Mouse (Mus musculus): ENCODE measurements at regions not wholly inside any gene's neighbourhood (a gene's known extent, or its start where the extent isn't known, plus 50 kb on each side); places are given as distances from the start of the nearest gene placed in this dataset.

DNA sequence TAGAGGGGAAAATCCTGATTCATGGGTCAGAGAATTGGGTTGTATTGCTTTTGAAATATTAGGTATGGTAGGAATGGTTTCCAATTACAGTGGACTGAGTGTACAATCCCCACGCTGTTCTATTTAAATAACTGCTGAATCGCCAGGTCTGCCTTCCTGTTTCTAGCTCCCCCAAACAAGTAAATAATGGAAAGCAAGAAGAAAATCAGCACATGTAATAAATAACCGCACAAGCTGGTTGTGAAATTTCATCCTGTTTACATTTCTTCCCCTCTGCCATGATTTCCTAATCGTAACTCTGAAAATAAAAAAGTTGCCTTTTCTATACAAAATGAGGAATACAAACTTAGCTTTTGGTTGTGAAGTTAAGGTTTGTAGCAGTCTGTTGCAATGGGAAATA lies 95.7 kb downstream of the Fam84a start:
- no peak overlapping the region for H3K4me3 ChIP-seq (replicated peaks; ENCODE audit: low read length)
- no peaks in the 10 kb centered on the region for H3K4me1 ChIP-seq (ENCODE audit: control insufficient read depth, insufficient read depth, low read length)
- ATAC-seq (ENCODE audit: low FRiP score, low read depth): no peak
- no peak overlapping the region for H3K4me2 ChIP-seq (replicated peaks; ENCODE audit: low read depth, low read length, severe bottlenecking)
- no peak for TF ChIP-seq POLR2A (IDR thresholded peaks at IDR 0.05; ENCODE audit: borderline replicate concordance, extremely low read depth, insufficient read depth, insufficient read length)
- H3K9ac ChIP-seq (ENCODE audit: low read depth, low read length, severe bottlenecking): no peak overlapping the region
- H3K9me3 ChIP-seq (ENCODE audit: control insufficient read depth, low read length): no peaks in the 10 kb centered on the region
- 54% methylated on average over 4 of the region's 4 CpGs for WGBS
- H3K27ac ChIP-seq (replicated peaks; ENCODE audit: low read depth, low read length): no peak overlapping the region
- H3K36me3 ChIP-seq (ENCODE audit: control insufficient read depth, insufficient read depth, low read length): no peaks in the 10 kb centered on the region
- H3K27me3 ChIP-seq (ENCODE audit: control insufficient read depth, insufficient read depth, low read length): no peaks in the 10 kb centered on the region
- DNase-seq (ENCODE audit: low spot score): no peak

DNA sequence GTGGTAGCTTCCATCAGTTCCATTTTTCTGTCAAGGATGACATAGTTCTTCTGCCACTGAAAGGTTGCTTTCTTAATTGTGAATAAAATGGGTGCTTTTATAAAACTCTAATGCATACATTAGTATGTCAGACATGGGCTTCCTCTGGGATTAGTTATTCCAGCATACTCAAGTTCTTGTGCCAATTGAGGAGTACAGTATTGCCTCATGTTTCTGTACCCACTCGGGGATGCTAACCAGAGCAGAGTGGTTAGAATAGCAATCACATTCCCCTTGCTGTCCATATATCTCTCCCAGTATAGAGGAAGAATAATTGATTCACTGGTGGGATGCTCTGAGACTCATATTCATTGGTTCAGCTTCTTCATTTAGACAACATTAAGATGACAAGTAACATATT lies 119.5 kb downstream of the Fam84a start:
- ATAC-seq (ENCODE audit: low FRiP score, low read depth): no peak
- no peak for DNase-seq (ENCODE audit: low spot score)
- H3K9ac ChIP-seq (ENCODE audit: low read depth, low read length, severe bottlenecking): no peak overlapping the region
- no peak overlapping the region for H3K4me3 ChIP-seq (replicated peaks; ENCODE audit: low read length)
- H3K27ac ChIP-seq (replicated peaks; ENCODE audit: low read depth, low read length): no peak overlapping the region
- no peaks in the 10 kb centered on the region for H3K4me1 ChIP-seq (ENCODE audit: control insufficient read depth, insufficient read depth, low read length)
- TF ChIP-seq POLR2A (IDR thresholded peaks at IDR 0.05; ENCODE audit: borderline replicate concordance, extremely low read depth, insufficient read depth, insufficient read length): no peak
- WGBS: 85% methylated on average over 1 of the region's 1 CpGs
- no peak overlapping the region for H3K4me2 ChIP-seq (replicated peaks; ENCODE audit: low read depth, low read length, severe bottlenecking)
- H3K27me3 ChIP-seq (ENCODE audit: control insufficient read depth, insufficient read depth, low read length): no peaks in the 10 kb centered on the region
- no peaks in the 10 kb centered on the region for H3K9me3 ChIP-seq (ENCODE audit: control insufficient read depth, low read length)
- H3K36me3 ChIP-seq (ENCODE audit: control insufficient read depth, insufficient read depth, low read length): no peaks in the 10 kb centered on the region

GRCm38 (mm10) chr12:14015271-14015670 lies 136.6 kb downstream of the Fam84a start:
- DNase-seq (ENCODE audit: low spot score): no peak
- TF ChIP-seq POLR2A (IDR thresholded peaks at IDR 0.05; ENCODE audit: borderline replicate concordance, extremely low read depth, insufficient read depth, insufficient read length): no peak
- H3K4me1 ChIP-seq (ENCODE audit: control insufficient read depth, insufficient read depth, low read length): no peaks in the 10 kb centered on the region
- no peak for ATAC-seq (ENCODE audit: low FRiP score, low read depth)
- H3K36me3 ChIP-seq (ENCODE audit: control insufficient read depth, insufficient read depth, low read length): no peaks in the 10 kb centered on the region
- H3K9me3 ChIP-seq (ENCODE audit: control insufficient read depth, low read length): no peaks in the 10 kb centered on the region
- H3K27me3 ChIP-seq (ENCODE audit: control insufficient read depth, insufficient read depth, low read length): no peaks in the 10 kb centered on the region
- no peak overlapping the region for H3K4me2 ChIP-seq (replicated peaks; ENCODE audit: low read depth, low read length, severe bottlenecking)
- H3K4me3 ChIP-seq (replicated peaks; ENCODE audit: low read length): no peak overlapping the region
- no peak overlapping the region for H3K9ac ChIP-seq (ENCODE audit: low read depth, low read length, severe bottlenecking)
- H3K27ac ChIP-seq (replicated peaks; ENCODE audit: low read depth, low read length): no peak overlapping the region

- no peak overlapping the region for H3K4me3 ChIP-seq (replicated peaks; ENCODE audit: low read length)
- H3K4me1 ChIP-seq (ENCODE audit: control insufficient read depth, insufficient read depth, low read length): no peaks in the 10 kb centered on the region
- H3K27ac ChIP-seq (replicated peaks; ENCODE audit: low read depth, low read length): no peak overlapping the region
- H3K27me3 ChIP-seq (ENCODE audit: control insufficient read depth, insufficient read depth, low read length): no peaks in the 10 kb centered on the region
- ATAC-seq (ENCODE audit: low FRiP score, low read depth): no peak
- H3K4me2 ChIP-seq (replicated peaks; ENCODE audit: low read depth, low read length, severe bottlenecking): no peak overlapping the region
- H3K36me3 ChIP-seq (ENCODE audit: control insufficient read depth, insufficient read depth, low read length): no peaks in the 10 kb centered on the region
- TF ChIP-seq POLR2A (IDR thresholded peaks at IDR 0.05; ENCODE audit: borderline replicate concordance, extremely low read depth, insufficient read depth, insufficient read length): no peak
- no peak for DNase-seq (ENCODE audit: low spot score)
- H3K9ac ChIP-seq (ENCODE audit: low read depth, low read length, severe bottlenecking): no peak overlapping the region
- WGBS: 53% methylated on average over 1 of the region's 1 CpGs
- no peaks in the 10 kb centered on the region for H3K9me3 ChIP-seq (ENCODE audit: control insufficient read depth, low read length)
These were observed 145.9 kb downstream of the Fam84a start for GRCm38 (mm10) chr12:14005991-14006390.

- 13% methylated on average over 1 of the region's 1 CpGs for WGBS
- Histone ChIP-seq H3K4me1 (ENCODE audit: control insufficient read depth, insufficient read depth, low read length) (no peaks in the 10 kb centered on the region), H3K9ac (ENCODE audit: low read depth, low read length, severe bottlenecking) (no peak overlapping the region), H3K9me3 (ENCODE audit: control insufficient read depth, low read length) (no peaks in the 10 kb centered on the region), H3K4me3 (replicated peaks; ENCODE audit: low read length) (no peak overlapping the region), H3K27ac (replicated peaks; ENCODE audit: low read depth, low read length) (no peak overlapping the region), H3K4me2 (replicated peaks; ENCODE audit: low read depth, low read length, severe bottlenecking) (no peak overlapping the region), H3K27me3 (ENCODE audit: control insufficient read depth, insufficient read depth, low read length) (no peaks in the 10 kb centered on the region), H3K36me3 (ENCODE audit: control insufficient read depth, insufficient read depth, low read length) (no peaks in the 10 kb centered on the region)
- ATAC-seq (ENCODE audit: low FRiP score, low read depth) (no peak), DNase-seq (ENCODE audit: low spot score) (no peak)
- no peak for TF ChIP-seq POLR2A (IDR thresholded peaks at IDR 0.05; ENCODE audit: borderline replicate concordance, extremely low read depth, insufficient read depth, insufficient read length)
These were observed 150.2 kb downstream of the Fam84a start for GRCm38 (mm10) chr12:14001672-14002071.

DNA sequence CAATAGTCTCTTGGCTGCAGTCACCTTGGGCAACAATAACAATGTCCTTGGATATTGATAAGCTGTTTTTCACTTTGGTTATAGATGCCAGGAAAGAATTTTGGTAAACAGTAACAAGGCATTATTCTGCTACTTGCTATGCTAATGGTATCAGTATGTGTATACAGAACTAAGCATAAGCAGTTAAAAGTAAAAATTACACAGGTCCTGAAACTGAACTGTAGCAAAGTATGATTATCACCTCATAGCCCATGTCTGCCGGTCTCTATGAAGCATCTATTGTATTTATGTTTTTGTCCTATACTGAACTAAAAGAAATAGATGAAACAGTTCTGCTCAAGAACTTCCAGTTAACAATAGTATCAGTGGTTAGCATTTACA lies 167.5 kb downstream of the Fam84a start:
- Histone ChIP-seq H3K9ac (ENCODE audit: low read depth, low read length, severe bottlenecking) (no peak overlapping the region), H3K27me3 (ENCODE audit: control insufficient read depth, insufficient read depth, low read length) (no peaks in the 10 kb centered on the region), H3K27ac (replicated peaks; ENCODE audit: low read depth, low read length) (no peak overlapping the region), H3K4me3 (replicated peaks; ENCODE audit: low read length) (no peak overlapping the region), H3K9me3 (ENCODE audit: control insufficient read depth, low read length) (no peaks in the 10 kb centered on the region), H3K4me1 (ENCODE audit: control insufficient read depth, insufficient read depth, low read length) (no peaks in the 10 kb centered on the region), H3K36me3 (ENCODE audit: control insufficient read depth, insufficient read depth, low read length) (no peaks in the 10 kb centered on the region), H3K4me2 (replicated peaks; ENCODE audit: low read depth, low read length, severe bottlenecking) (no peak overlapping the region)
- WGBS: 91% methylated on average over 1 of the region's 1 CpGs
- DNase-seq (ENCODE audit: low spot score): no peak
- no peak for TF ChIP-seq POLR2A (IDR thresholded peaks at IDR 0.05; ENCODE audit: borderline replicate concordance, extremely low read depth, insufficient read depth, insufficient read length)
- no peak for ATAC-seq (ENCODE audit: low FRiP score, low read depth)
